Mouse (Mus musculus) left cerebral cortex, postnatal 10 days (tissue): ENCODE results near the gene Glp1r. TPM values are rescaled to one million over a fixed set of nuclear protein-coding genes. Genes with fewer than 3 reads are reported as not detected.

Experiments
- DNase-seq, 2 experiments: peaks; one replicate each; pipeline ENCODE4 v3.0.0; 2021 to 2022; ENCODE audit warnings: low spot score in 2 of 2, mixed read lengths in 1 of 2; ENCODE audit errors: extremely low spot score in 1 of 2
- intact Hi-C: fragments of 180-260 bp; cut with DNase I; formaldehyde crosslinking; loops from one replicate; pipeline ENCODE4 v1.15.1; 2025
- total RNA-seq, 2 experiments: library from RNA; stranded (reverse); gene quantifications; 2 replicates each; pipeline ENCODE4 v1.2.3; 2021

The Glp1r gene
- under 1 TPM; 0.93 to 0.94 TPM for total RNA-seq

DNA sequence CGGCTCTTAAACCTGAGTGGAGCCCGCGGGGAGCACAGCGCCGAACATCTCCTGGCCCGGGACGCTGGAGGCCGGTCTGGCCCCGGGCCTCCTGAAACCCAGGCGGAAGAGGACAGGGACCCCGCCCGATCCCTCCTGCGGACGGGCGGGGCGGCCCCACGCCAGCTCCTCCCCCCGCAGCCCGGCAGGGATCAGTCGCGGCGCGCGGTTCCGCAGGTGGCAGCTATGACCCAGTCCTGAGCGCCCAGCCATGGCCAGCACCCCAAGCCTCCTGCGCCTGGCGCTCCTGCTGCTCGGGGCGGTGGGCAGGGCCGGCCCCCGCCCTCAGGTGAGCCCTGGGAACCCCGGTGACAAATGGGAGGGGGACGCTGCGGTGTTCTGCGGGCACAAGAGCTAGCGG is at the start of gene Glp1r:
TSS of gene Glp1r (plus strand) at position 191 of the 400 bp plus-strand sequence.
- no peak for DNase-seq
- intact Hi-C loops: no loop called here

DNA sequence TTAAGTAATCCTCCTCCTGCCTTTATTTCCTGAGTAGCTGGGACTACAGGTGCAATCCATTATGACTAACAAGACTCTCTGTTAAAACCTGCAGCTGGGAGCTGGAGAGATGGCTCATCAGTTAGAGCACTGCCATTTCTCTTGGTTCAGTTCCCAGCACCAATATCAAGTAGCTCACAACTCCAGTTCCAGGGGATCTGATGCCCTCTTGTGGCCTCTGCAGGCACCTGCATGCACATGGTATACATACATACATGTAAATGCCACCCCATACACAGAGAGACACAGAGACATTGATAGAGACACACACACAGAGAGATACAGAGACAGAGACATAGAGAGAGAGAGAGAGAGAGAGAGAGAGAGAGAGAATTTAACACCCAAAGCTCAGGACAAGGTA is 49.3 kb upstream of the Glp1r start:
- no peak for DNase-seq
- intact Hi-C loops: no loop called here

- DNase-seq: no peak
- intact Hi-C loops: no loop called here
These were observed 44.3 kb upstream of the Glp1r start for GRCm38 (mm10) chr17:30857347-30857746.

- intact Hi-C loops: no loop called here
- no peak for DNase-seq
These were observed 42.9 kb upstream of the Glp1r start for GRCm38 (mm10) chr17:30858586-30859259.

- no peak for DNase-seq
- intact Hi-C loops: no loop called here
These were observed 41.5 kb upstream of the Glp1r start for GRCm38 (mm10) chr17:30859989-30860585.

GRCm38 (mm10) chr17:30860606-30861005 is 41.0 kb upstream of the Glp1r start:
- intact Hi-C loops: no loop called here
- no peak for DNase-seq

DNA sequence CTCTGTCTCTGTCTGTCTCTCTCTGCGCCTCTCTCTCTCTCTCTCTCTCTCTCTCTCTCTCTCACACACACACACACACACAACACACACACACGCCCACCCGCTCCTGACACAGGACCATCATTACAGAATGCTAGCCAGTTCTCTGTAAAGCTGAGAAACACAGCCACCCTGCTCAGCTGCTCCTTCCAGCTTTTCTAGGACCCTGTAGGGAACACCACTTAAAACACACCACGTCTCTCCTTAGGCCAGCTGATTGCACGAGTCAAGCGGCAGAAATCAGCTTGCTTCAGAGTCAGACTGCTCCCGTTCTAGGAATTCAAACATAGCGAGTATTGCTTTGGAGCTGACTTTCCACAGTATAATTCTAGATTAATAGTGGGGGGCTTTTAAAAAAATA is 35.3 kb upstream of the Glp1r start:
- intact Hi-C loops: no loop called here

GRCm38 (mm10) chr17:30866966-30867365 is 34.7 kb upstream of the Glp1r start:
- intact Hi-C loops: no loop called here
- no peak for DNase-seq

More for the DNA sequence above, 35.3 kb upstream of the Glp1r start:
- no peak for DNase-seq

DNA sequence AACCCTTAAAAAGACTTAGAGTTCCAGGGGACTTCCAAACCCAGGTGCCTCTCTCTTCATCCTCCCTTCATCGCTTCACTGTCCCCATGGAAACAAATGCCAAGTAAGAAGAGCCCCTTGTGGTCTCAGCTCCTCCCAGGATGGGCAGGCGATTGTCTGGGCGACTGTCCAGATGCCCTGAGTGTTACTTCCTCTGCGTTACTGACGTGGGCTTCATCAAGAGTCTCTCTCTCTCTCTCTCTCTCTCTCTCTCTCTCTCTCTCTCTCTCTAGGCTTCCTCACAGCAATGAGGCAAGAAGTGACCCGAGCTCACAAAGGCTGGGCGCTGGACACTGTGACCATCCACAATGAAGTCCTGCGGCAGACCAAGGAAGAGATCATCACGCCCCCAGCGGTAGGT is 30.6 kb upstream of the Glp1r start:
- no peak for DNase-seq
- intact Hi-C loops: loop anchor here (5.0 kb wide), 1 partner anchor 494 kb away; no protein-coding TSS in a partner anchor

GRCm38 (mm10) chr17:30874276-30874675 is 27.3 kb upstream of the Glp1r start:
- DNase-seq: no peak
- intact Hi-C loops: loop anchor here (5.0 kb wide), 1 partner anchor 497 kb away; no protein-coding TSS in a partner anchor

DNA sequence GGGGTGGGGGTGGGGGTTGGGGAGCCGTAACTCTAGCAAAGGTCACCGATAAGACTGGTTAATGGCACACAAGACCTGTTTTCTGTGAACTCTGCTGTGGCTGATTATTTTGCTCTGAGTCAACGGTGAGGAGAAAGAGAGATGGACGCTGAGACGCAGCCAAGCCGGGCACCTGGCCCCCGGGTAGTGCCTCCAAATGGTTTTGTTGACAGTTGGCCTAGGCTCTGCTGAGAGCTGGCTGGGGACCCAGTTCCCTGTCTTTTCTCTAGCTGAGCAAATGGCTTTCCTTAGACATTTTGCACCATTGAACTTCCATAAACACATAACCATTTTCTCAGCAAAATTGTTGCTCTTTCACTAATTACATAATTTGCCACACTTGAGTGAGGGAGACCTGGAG is 24.2 kb upstream of the Glp1r start:
- DNase-seq: no peak
- intact Hi-C loops: no loop called here

DNA sequence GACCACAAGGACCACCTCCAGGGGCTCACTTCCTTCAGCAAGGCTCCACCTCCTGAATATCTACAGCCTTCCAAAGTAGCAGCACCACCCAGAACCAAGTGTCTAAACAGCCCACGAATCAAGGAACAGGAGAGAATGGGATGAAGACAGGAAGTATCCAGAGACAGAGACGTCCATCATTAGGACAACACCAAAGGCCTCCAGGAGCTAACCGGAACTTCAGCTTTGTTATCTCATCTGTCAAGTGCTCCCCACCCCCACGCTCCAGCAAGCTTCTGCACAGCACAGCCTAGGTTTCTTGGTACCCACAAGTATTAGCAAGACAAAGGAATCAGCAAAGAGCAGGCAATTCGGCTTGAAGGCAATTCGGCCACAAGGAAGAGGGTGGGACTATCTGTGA is 23.0 kb upstream of the Glp1r start:
- no peak for DNase-seq
- intact Hi-C loops: no loop called here

DNA sequence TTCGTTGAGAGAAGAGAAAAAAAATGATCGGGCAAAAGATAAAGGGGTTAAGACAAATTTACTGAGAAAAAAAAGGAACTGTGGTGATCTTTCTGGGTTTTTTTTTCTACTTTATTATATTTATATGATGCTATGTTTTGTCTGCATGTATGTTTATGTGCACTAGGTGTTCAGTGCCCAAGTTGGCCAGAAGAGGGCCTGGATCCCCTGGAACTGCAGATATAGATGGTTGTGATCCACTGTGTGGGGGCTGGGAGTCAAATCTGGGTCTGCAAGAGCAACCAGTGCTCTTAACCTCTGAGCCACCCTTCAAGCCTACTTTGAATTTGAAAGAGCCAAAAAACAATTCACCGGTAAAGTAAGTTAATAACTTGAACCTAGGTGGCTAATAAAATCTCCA is 21.2 kb upstream of the Glp1r start:
- intact Hi-C loops: no loop called here
- no peak for DNase-seq

- intact Hi-C loops: no loop called here
- DNase-seq: no peak
These were observed 20.6 kb upstream of the Glp1r start for GRCm38 (mm10) chr17:30881001-30881400.

DNA sequence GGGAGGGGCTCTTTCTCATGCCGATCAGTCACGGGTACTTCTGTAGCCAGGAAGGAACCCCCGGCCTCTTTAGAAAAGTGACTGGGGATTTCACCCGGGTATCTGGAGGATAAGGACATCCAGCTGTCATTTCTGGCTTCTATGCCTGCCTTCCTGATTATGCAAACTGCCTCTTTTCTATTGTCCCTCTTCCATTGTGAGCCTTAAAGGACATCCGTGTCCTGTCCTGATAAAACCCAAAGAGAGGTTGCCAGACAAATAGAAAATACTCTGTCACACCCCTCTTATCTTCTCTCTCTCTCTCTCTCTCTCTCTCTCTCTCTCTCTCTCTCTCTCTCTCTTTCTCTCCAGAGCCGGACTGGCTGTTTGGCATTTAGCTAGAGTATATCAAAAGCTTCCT is 19.4 kb upstream of the Glp1r start:
- intact Hi-C loops: no loop called here
- no peak for DNase-seq

DNA sequence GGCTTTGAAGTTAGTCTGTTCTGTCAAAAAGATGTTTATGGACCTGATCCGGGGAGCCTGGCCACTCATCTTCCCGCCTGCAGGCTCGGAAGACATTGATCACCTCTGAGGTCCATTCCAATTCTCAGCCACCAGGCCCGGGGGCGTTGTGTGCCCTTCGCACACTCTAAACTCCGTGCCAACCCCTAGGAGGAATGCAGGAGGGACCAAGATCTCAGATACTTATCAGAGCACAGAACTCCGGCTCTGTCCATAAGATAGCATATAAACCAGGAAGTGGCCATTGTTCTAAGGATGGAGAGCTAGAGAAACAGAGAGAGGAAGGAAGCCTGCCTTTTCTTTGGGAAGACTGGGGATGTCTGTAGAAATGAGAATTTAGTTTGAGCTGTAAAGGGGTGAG is 18.1 kb upstream of the Glp1r start:
- no peak for DNase-seq
- intact Hi-C loops: no loop called here

DNA sequence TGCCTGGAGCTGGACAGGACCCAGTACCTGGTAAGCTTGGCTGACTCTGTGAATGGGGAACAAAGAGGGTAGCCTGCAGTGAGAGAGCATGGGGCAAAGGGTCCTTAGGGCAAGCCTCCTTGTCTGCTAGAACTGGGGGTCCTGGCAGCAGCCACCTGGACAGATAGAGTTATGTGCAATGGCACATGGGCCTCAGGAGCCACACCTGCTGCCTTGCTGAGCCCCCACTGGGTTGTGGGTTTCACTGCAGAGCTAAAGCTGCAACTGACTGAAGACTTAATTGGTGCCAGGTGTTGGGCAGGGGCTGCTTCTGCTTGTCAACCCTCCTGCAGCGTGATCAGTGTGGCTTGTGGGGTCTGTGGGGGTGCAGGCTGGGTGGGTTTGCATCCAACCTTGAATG is 9.5 kb upstream of the Glp1r start:
- no peak for DNase-seq
- intact Hi-C loops: no loop called here

GRCm38 (mm10) chr17:30892730-30893129 is 8.9 kb upstream of the Glp1r start:
- no peak for DNase-seq
- intact Hi-C loops: no loop called here

DNA sequence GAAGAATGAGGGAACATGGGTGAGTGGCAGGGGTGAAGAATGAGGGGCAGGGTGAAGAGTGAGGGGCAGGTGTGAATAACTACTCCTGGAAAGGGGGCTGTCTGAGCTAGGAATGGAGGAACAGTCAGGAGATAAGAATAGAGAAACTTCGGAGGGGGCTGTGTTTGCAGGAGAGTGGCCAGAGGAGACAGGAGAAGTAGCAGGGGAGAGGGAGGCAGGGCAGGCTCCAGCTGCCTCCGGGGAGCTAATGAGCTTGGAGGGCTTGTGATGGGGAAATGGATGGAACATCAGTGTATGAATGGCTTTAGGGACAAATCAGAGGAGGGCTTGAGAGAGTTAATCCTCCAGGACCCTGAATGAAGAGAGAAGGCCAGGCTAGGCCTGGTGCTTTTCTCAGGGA is 4.5 kb upstream of the Glp1r start:
- intact Hi-C loops: no loop called here
- DNase-seq: no peak

DNA sequence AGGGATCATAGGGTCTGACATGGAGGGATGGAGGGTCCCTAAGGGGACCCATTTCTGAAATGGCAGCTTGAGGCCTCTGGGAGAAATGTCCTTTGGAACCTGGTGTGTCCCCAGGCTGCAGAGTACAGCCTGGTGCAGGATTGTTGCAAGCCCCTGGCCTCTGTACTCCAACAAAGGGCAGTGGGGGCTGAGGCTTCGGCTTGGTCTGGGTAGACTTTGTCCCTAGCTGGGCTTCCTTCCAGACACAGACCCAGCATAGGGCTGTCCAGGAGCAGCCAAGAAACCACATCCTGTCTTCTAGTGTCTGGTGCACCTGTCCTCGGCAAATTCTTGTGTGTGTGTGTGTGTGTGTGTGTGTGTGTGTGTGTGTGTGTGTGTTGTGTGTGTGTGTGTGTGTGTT is 2.5 kb downstream of the Glp1r start:
- DNase-seq: no peak
- intact Hi-C loops: no loop called here

DNA sequence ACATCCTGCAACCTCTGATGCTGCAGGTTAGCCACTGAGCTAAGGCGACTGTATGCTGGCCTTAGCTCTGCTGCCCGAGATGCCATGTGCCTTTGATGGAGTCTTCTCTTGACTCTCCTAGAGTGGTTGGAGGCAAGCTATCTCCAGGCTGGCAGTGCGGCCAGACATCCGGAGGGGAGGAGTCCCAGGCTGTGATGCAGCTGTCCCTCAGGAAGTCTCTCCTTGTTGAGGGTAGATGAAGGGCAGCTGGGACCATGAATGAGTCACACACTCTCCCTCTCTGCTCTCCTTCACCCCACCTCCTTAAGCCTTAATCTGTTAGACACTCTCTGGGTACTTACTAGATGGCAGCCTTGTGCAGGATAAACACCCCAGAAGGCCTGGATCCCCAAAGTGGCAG is 6.0 kb downstream of the Glp1r start:
- no peak for DNase-seq
- intact Hi-C loops: no loop called here
